Mouse (Mus musculus): ENCODE data around the gene Fam71b. TPM values are rescaled to one million over a fixed set of nuclear protein-coding genes. Genes with fewer than 3 reads are reported as not detected.

The Fam71b gene
- total and polyA plus RNA-seq, 3 experiments, result not detected

GRCm38 (mm10) chr11:46377819-46378782 lies 18.3 kb upstream of the Fam71b start:
- Histone ChIP-seq H3K79me2 (ENCODE audit: control insufficient read depth, insufficient read depth, low read length, poor library complexity) (no peaks in the 10 kb centered on the region), H3K4me1 (ENCODE audit: control insufficient read depth in 1 of 2, insufficient read depth in 2 of 2, low read length in 2 of 2) (no peaks in the 10 kb centered on the region), H3K36me3 (ENCODE audit: control insufficient read depth in 1 of 2, insufficient read depth in 2 of 2, low read length in 2 of 2) (no peaks in the 10 kb centered on the region), H3K9me3 (replicated peaks; ENCODE audit: insufficient read depth, low read length) (no peaks in the 10 kb centered on the region), H3K27ac (ENCODE audit: control insufficient read depth, low read depth, low read length) (no peak overlapping the region), H3K27me3 (ENCODE audit: control insufficient read depth in 1 of 2, insufficient read depth in 2 of 2, low read length in 2 of 2) (peaks cover 5% of the 10 kb centered on the region in 2 experiments), H3K9ac (ENCODE audit: control insufficient read depth, low read depth, low read length, poor library complexity, severe bottlenecking) (no peak overlapping the region), H3K4me3 (ENCODE audit: control insufficient read depth in 1 of 2, insufficient read depth in 1 of 2, low read depth in 2 of 2, low read length in 2 of 2) (no peak overlapping the region)
- peak; percentile 50 for DNase-seq (ENCODE audit: low read depth, low spot score)
- TF ChIP-seq TBP (IDR thresholded peaks at IDR 0.05; ENCODE audit: low read depth, low read length), result no peak
- TF ChIP-seq TCF12 (IDR thresholded peaks at IDR 0.05; ENCODE audit: low read depth, low read length), result peak; percentile 62; the same call in 1 of the 2 replicates
- peak; percentile 39; the same call in 1 of the 2 replicates for TF ChIP-seq GATA1 (IDR thresholded peaks at IDR 0.05; ENCODE audit: low read depth, low read length)
- TF ChIP-seq TAL1 (IDR thresholded peaks at IDR 0.05; ENCODE audit: low read length), result peak; percentile 42; the same call in 1 of the 2 replicates
- no peak for TF ChIP-seq UBTF (IDR thresholded peaks at IDR 0.05; ENCODE audit: borderline replicate concordance, insufficient read depth, low read depth, low read length)
- TF ChIP-seq EP300 (IDR thresholded peaks at IDR 0.05; ENCODE audit: low read depth in 1 of 2, low read length in 2 of 2), result peak in 1 of 2 experiments; percentile 62; a peak in 2 of 4 replicates

DNA sequence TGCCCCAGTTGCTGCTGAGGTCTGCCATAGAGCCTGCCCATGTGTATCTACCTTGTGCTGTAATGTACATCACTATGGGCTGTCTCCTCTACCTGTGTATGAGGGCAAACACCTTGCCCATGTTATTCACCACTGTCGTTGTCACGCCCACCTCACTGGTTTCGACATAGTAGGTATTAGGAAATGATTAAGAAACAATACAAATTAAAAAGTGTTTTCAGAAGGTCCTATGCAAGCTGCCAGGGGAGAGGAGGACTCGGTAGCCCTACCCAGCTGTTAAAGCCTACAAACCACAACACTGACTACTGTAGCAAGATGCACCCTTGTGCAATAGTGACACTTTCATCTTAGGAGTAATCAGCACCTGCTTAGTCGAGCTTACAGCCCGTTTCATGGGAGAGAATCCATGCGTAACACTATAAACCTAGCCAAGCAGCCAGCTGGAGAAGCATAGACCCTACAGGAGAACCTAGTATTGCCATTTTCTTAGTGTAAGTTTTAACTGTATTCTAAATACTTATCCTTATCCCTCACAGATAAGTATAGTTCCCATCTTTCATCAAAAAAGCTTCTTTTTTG lies 16.2 kb upstream of the Fam71b start:
- no peak for DNase-seq (ENCODE audit: low read depth, low spot score)
- H3K27me3 ChIP-seq (ENCODE audit: control insufficient read depth in 1 of 2, insufficient read depth in 2 of 2, low read length in 2 of 2), result peaks cover 2 to 3% of the 10 kb centered on the region in 2 experiments
- no peaks in the 10 kb centered on the region for H3K4me1 ChIP-seq (ENCODE audit: control insufficient read depth in 1 of 2, insufficient read depth in 2 of 2, low read length in 2 of 2)
- H3K27ac ChIP-seq (ENCODE audit: control insufficient read depth, low read depth, low read length), result no peak overlapping the region
- TF ChIP-seq ZC3H11A (IDR thresholded peaks at IDR 0.05; ENCODE audit: low read depth, low read length), result no peak
- TF ChIP-seq HCFC1 (IDR thresholded peaks at IDR 0.05; ENCODE audit: low read depth, low read length), result no peak
- TF ChIP-seq MAZ (IDR thresholded peaks at IDR 0.05; ENCODE audit: low read depth, low read length), result no peak
- TF ChIP-seq CHD1 (IDR thresholded peaks at IDR 0.05; ENCODE audit: low read depth, low read length), result no peak
- no peak for TF ChIP-seq USF1 (IDR thresholded peaks at IDR 0.05; ENCODE audit: low read depth, low read length)
- H3K36me3 ChIP-seq (ENCODE audit: control insufficient read depth in 1 of 2, insufficient read depth in 2 of 2, low read length in 2 of 2), result no peaks in the 10 kb centered on the region
- H3K9ac ChIP-seq (ENCODE audit: control insufficient read depth, low read depth, low read length, poor library complexity, severe bottlenecking), result no peak overlapping the region
- no peaks in the 10 kb centered on the region for H3K9me3 ChIP-seq (replicated peaks; ENCODE audit: insufficient read depth, low read length)
- H3K4me3 ChIP-seq (ENCODE audit: control insufficient read depth in 1 of 2, insufficient read depth in 1 of 2, low read depth in 2 of 2, low read length in 2 of 2), result no peak overlapping the region
- H3K79me2 ChIP-seq (ENCODE audit: control insufficient read depth, insufficient read depth, low read length, poor library complexity), result no peaks in the 10 kb centered on the region

GRCm38 (mm10) chr11:46382466-46382865 lies 13.9 kb upstream of the Fam71b start:
- no peak overlapping the region for H3K9ac ChIP-seq (ENCODE audit: control insufficient read depth, low read depth, low read length, poor library complexity, severe bottlenecking)

More at GRCm38 (mm10) chr11:46382466-46382865, 13.9 kb upstream of the Fam71b start:
- H3K4me1 ChIP-seq (ENCODE audit: control insufficient read depth in 1 of 2, insufficient read depth in 2 of 2, low read length in 2 of 2), result no peaks in the 10 kb centered on the region
- H3K27ac ChIP-seq (ENCODE audit: control insufficient read depth, low read depth, low read length), result no peak overlapping the region
- H3K36me3 ChIP-seq (ENCODE audit: control insufficient read depth in 1 of 2, insufficient read depth in 2 of 2, low read length in 2 of 2), result no peaks in the 10 kb centered on the region
- H3K4me3 ChIP-seq (ENCODE audit: control insufficient read depth in 1 of 2, insufficient read depth in 1 of 2, low read depth in 2 of 2, low read length in 2 of 2), result no peak overlapping the region
- H3K9me3 ChIP-seq (replicated peaks; ENCODE audit: insufficient read depth, low read length), result no peaks in the 10 kb centered on the region
- H3K79me2 ChIP-seq (ENCODE audit: control insufficient read depth, insufficient read depth, low read length, poor library complexity), result no peaks in the 10 kb centered on the region
- no peak for DNase-seq (ENCODE audit: low read depth, low spot score)
- H3K27me3 ChIP-seq (ENCODE audit: control insufficient read depth in 1 of 2, insufficient read depth in 2 of 2, low read length in 2 of 2), result peaks cover 0 to 1% of the 10 kb centered on the region in 2 experiments; a peak in 3 of 4 replicates
- TF ChIP-seq CTCF (IDR thresholded peaks at IDR 0.05 in 2 of 3, conservative IDR thresholded peaks at IDR 0.05 in 1 of 3; ENCODE audit: control insufficient read depth in 1 of 3, insufficient read depth in 1 of 3, low read depth in 2 of 3, low read length in 3 of 3, poor library complexity in 1 of 3, severe bottlenecking in 1 of 3) (no peak), GABPA (IDR thresholded peaks at IDR 0.05; ENCODE audit: low read depth, low read length) (no peak), TBP (IDR thresholded peaks at IDR 0.05; ENCODE audit: low read depth, low read length) (no peak), MEF2A (IDR thresholded peaks at IDR 0.05; ENCODE audit: extremely low read depth, insufficient replicate concordance, low read depth, low read length, poor library complexity, severe bottlenecking) (no peak), POLR2AphosphoS5 (IDR thresholded peaks at IDR 0.05; ENCODE audit: borderline replicate concordance, low read depth, low read length) (no peak), CHD2 (IDR thresholded peaks at IDR 0.05; ENCODE audit: low read length) (no peak)
